Mouse (Mus musculus) granulocyte monocyte progenitor cell, adult 5-6 weeks (primary cell): ENCODE data around the gene Galr2. TPM values are rescaled to one million over a fixed set of nuclear protein-coding genes. Genes with fewer than 3 reads are reported as not detected.
"Not testable (repeated sequence)": the region's sequence is repeated elsewhere in the genome, so short reads cannot be mapped to it uniquely, and the experiment has no call there.

Experiments used
- ATAC-seq: replicated peaks from 2 replicates; pipeline ENCODE4 v1.8.0; 2016; ENCODE audit warnings: mild to moderate bottlenecking, moderate TSS enrichment, inconsistent platforms; ENCODE audit not compliant: poor library complexity, severe bottlenecking
- total RNA-seq, 2 experiments: library from RNA; stranded (forward) in 1 of 2; stranded (reverse) in 1 of 2; fragments of 200-712, 200-1000 nt in 1 of 2; fragments of >200 nt in 1 of 2; fragmentation: Nextera tagmentation in 1 of 2; gene quantifications; 2 replicates each; pipeline ENCODE4 v1.2.3; 2014 to 2017

Gene Galr2
- total RNA-seq, 2 experiments from 2014 or later: not detected

GRCm38 (mm10) chr11:116268313-116268712 is 12.4 kb upstream of the Galr2 start:
- ATAC-seq: no peak

GRCm38 (mm10) chr11:116269560-116269959 is 11.2 kb upstream of the Galr2 start:
- no peak for ATAC-seq

DNA sequence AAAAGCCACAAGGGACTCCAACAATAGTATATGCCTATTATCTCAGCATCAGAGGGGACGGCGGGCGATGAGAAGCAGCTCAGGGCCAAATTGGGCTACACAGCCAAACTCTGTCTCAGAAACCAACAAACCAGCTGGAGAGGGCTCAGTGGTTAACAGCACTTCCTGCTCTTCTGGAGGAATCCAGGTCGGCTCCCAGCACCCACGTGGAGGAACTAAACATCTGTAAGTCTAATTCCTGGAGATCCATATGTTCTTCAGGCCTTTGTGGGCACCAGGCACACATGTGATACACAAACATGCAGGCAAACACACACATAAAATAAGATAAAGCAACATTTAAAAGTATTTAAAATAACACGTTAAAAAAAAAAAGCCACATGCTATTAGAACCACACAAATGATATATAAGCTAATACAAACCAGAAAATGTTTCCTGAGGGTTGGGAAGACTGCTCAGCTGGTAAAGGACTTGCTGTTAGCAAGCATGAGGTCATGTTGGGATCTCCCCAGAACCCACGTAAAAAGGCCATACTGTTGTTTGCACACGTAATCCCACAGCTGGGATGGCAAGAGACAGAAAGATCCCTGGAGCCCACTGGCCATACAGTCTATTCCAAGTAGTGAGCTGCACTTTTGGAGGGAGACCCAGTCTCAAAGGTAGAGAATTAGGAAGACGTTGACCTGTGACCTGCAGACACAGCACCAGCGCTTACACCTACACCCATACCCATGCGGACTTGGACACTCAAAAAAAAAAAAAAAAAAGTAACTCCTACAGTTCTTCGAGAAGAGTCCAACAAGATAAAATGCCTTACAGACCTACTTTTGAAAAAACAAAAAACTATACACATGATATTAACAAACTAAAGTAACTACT is 7.9 kb upstream of the Galr2 start:
- ATAC-seq: no peak

- ATAC-seq: peak; percentile 36; the same call in 1 of the 2 replicates
Observed at GRCm38 (mm10) chr11:116273469-116274044, 7.2 kb upstream of the Galr2 start.

DNA sequence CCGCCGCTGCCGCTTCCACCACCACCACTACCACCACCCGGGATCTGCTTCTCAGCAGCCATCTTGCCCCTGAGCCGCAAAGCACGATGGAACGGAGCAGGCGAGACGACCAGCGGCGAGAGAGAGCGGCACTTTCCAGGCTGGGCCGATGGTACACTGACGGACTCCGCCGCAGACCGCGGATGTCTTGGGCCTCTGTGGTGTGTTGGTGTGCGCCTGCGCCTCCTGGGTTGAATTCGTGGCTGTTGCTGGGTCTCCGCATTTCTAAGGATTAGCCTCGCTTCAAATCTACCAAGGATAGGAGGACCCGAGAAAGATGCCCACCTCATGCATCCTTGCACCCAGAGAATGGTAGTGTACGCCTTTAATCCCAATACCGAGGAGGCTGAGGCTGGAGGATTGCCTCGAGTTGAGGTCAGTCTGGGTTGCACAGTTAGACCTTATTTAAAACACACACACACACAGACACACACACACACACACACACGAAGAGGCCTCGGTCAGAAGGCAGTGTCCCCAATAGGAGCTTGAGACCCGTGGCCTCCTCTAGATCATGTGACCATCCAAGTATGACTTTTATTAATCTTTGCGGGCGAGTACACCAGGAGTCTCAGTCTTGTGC is 6.6 kb upstream of the Galr2 start, which contains the start of gene Srp68:
Gene Srp68, minus strand, starts transcription at position 173 of the 622 bp plus-strand sequence.
- ATAC-seq: peak; percentile 98

DNA sequence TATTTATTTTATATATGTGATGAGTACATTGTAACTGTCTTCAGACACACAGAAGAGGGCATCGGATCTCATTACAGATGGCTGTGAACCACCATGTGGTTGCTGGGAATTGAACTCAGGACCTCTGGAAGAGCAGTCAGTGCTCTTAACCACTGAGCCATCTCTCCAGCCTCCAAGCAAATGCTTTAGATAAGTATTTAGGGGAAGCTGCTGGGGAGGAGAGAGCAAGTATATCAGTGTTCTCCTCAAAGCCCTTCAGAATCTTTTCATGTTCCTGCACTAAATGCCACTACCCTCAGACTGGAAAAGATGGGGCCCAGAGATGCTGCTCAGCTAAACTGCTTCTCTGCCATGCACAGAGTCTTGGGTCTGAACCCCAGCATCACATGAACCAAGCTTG is 3.6 kb upstream of the Galr2 start:
- not testable (repeated sequence) for ATAC-seq

- 0 out of 2 replicates have a peak, but pooled peaks have one; percentile 15 for ATAC-seq
Observed at GRCm38 (mm10) chr11:116281671-116282070, 932 bp downstream of the Galr2 start.

DNA sequence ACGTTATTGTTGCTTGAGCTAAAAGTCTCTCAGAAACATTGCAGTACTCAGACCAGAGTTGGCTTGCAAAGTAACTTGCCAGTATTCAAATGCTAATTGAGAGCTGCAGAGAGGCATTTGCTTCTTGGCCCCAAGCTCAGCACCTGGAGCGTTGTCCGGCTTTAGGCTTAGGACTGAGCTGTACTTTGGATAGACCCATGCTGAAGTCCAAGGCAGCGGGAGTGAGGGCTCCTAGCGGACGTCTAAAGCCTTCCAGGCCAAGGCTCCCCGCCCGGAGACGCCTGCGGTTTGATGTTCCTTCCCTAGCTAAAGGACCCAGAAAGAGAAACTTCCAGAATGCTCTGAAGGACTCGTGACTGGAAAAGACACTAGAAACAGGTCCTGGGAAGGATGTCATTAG is 1.4 kb downstream of the Galr2 start:
- peak; percentile 48 for ATAC-seq

- ATAC-seq: 0 out of 2 replicates have a peak, but pooled peaks have one; percentile 11
Observed at GRCm38 (mm10) chr11:116282912-116283521, 2.3 kb downstream of the Galr2 start.

- no peak for ATAC-seq
Observed at GRCm38 (mm10) chr11:116283982-116284381, 3.2 kb downstream of the Galr2 start.

GRCm38 (mm10) chr11:116285770-116286191 is 5.0 kb downstream of the Galr2 start:
- no peak for ATAC-seq

DNA sequence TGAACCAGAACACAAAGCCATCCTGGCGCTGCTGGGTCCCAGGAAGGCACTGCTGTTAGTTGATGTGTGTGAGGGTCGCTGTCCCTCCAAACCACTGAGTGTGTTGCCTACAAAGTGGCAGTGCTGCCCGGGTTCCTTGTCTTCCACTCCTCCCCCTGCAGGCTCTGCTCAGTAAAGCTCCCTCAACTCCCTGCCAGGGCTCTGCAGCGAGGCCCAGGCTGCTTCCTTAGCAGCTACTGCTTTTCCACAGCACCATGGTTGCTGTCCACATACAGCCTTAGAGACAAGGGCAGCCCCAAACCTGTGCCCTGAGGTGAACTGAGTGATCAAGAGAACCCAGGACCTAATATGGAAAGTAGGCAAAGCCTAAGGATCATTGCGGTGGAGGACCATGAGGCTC is 6.6 kb downstream of the Galr2 start:
- ATAC-seq: no peak

DNA sequence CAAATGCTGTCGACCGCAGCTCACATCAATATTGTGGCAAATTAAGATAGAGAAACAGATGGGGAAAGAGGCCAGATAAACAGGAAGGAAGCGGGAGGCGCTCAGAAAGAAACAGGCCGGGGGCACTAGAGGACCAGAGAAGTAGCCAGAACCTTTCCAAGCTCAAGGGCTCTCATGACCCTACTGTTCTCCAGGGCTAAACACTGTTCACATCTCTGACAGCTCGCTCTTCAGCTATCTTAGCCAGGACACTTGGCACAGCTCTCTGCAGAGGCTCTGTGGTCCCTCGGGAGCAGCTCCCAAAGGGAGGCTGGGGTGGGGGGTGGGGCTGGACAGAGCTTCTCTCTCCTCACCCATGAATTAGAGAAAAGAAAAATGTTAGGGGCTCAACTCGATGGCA is 9.8 kb downstream of the Galr2 start:
- ATAC-seq: no peak

- no peak for ATAC-seq
Observed at GRCm38 (mm10) chr11:116292401-116292800, 11.7 kb downstream of the Galr2 start.

DNA sequence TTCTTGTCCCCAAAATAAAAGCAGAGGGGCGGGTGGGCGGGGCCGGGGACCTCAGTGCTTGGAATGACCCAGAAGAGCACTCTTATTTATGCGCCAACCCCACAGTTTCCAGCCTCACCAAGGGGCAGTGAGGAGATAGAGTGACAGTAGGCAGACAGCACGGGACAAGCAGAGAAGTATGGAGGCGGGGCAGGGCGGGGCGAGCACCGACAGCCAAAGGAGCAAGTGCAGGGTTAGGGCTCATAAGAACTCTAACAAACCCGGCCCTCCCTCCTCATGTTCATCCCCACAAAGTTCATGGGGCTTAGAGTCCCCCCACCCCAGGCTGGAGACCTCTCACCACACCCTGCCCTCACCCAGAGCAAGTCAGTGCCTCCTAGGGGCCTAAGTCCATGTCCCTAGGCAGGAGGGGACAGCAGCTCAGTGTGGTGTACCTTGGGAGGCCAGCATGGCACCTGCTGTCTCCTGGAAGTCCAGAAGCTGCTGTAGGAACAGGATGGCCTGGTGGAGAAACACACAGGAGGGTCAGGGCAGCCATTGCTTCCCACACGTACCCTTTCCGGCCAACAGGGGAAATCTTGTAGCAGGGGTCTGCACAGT is 12.9 kb downstream of the Galr2 start:
- ATAC-seq: no peak

DNA sequence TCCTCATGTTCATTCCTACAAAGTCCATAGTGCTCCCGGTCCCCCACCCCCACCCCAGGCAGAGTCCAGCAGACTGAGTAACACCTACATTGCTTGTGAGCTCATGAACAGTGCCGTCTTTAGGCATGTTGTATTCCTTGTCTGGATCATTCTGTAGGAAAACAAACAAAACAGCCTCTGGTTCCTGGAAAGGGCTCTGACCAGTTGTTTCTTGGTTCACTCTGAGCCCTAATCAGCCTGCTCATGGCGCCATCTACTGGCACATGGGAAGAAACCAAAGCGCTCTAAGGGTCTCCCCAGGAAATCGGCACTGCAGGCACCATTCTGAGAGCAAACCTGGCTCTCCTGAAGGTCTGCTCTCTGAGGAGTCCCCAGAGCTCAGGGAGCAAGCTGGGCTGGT is 13.6 kb downstream of the Galr2 start:
- peak; percentile 65 for ATAC-seq

DNA sequence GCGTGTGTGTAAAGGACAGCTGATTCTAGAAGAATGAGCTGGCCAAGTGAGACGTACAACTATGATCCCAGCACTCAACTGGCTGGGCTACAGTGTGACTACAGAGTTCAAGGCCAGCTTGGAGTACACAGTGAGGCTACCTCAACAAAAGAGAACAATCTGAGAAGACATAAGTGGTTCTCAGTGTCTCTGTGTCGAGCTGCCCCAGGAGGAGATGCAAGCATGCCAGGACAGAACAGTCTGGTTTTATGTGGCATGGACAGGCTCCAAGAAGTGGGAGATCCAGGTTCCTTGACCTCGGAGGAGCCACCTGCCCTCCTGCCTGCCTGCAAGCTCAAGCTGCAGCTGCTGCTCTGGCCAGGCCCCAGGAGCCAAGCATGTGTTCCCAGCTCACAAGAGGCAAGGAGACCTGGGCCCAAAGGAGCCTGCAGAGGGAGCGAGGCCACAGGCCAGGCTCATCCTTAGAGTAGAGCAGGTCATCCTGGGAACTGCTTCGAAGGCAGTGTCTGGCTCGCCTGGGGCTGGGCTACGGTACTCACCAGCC is 15.5 kb downstream of the Galr2 start:
- no peak for ATAC-seq

GRCm38 (mm10) chr11:116297017-116297416 is 16.3 kb downstream of the Galr2 start:
- ATAC-seq: no peak

DNA sequence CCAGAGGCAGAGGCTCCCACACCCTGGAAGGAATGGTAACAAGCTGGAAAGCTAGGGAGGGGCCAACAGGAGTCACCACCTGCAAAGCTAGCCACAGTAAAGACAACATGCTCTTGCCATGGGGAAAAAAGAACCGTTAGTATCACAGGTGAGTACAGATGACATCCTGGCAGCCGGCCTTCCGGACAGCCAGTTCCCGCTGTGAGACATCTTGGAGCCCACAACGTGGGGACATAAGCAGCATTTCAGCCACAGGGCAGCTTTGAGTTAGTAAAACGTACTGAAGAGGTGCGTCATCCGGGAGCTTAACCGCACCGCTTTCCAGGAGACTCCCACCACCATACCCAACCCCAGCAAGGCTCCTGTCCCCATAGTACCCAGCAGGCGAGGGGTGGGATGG is 17.5 kb downstream of the Galr2 start:
- ATAC-seq: no peak

- ATAC-seq: no peak
Observed at GRCm38 (mm10) chr11:116298621-116299020, 17.9 kb downstream of the Galr2 start.
